Mouse (Mus musculus) forebrain, embryonic 12.5 days (tissue): ENCODE measurements around the gene Efcab6. TPM values are rescaled to one million over a fixed set of nuclear protein-coding genes. Genes with fewer than 3 reads are reported as not detected.

Source experiments
- polyA plus RNA-seq: library from polyadenylated mRNA; unstranded; fragments of >200 nt; fragmentation: Nextera tagmentation; extraction: Ambion mirVana; gene quantifications from 2 replicates; pipeline ENCODE4 v1.2.1, GENCODE M21; 2016

Gene Efcab6
- polyA plus RNA-seq, 1 experiment from 2014 or later: 1.3 TPM

Other genes with a start within 250 kb of the Efcab6 start
- 21.7 and 23.3 TPM in 2 replicates for gene Sult4a1, start 40.4 kb upstream of the Efcab6 start, polyA plus RNA-seq
- not detected in 2 replicates for gene Pnpla5, start 57.8 kb upstream of the Efcab6 start, polyA plus RNA-seq
- 2.1 and 3.0 TPM in 2 replicates for gene Pnpla3, start 102.5 kb upstream of the Efcab6 start, polyA plus RNA-seq
- 94.9 and 95.9 TPM in 2 replicates for gene Samm50, start 126.9 kb upstream of the Efcab6 start, polyA plus RNA-seq
- 2.0 and 2.4 TPM in 2 replicates for gene Parvb, start 166.7 kb upstream of the Efcab6 start, polyA plus RNA-seq